Mouse (Mus musculus) myocyte (in vitro differentiated cells): ENCODE results near the gene Ssb. TPM values are rescaled to one million over a fixed set of nuclear protein-coding genes. Genes with fewer than 3 reads are reported as not detected.
A peak's percentile ranks its signal among the peaks of the same experiment; 100 is the strongest.

Experiments
- H3K27me3 ChIP-seq: one replicate; pipeline ENCODE4 v1.6.1; 2011; ENCODE audit not compliant: control insufficient read depth, insufficient read depth, insufficient read length
- H3K36me3 ChIP-seq: one replicate; pipeline ENCODE4 v1.6.1; 2011; ENCODE audit not compliant: control insufficient read depth, insufficient read depth
- H3K4me2 ChIP-seq: one replicate; pipeline ENCODE4 v1.6.1; 2011; ENCODE audit warnings: low read depth, control low read depth
- H3K4me3 ChIP-seq: one replicate; pipeline ENCODE4 v1.5.1; 2011; ENCODE audit warnings: mild to moderate bottlenecking, control low read depth, moderate library complexity
- H3K79me2 ChIP-seq: one replicate; pipeline ENCODE4 v1.6.1; 2011; ENCODE audit not compliant: control insufficient read depth, insufficient read depth
- H3ac ChIP-seq: one replicate; pipeline ENCODE4 v1.6.1; 2011; ENCODE audit not compliant: control insufficient read depth, insufficient read length
- CEBPB ChIP-seq: IDR thresholded peaks from 2 replicates; pipeline ENCODE4 v1.6.1; 2011; ENCODE audit warnings: mild to moderate bottlenecking, moderate library complexity; ENCODE audit not compliant: poor library complexity, insufficient read depth, severe bottlenecking
- E2F4 ChIP-seq: IDR thresholded peaks from one replicate; pipeline ENCODE4 v1.6.1; 2011; ENCODE audit warnings: mild to moderate bottlenecking, control low read depth, moderate library complexity; ENCODE audit not compliant: insufficient read depth
- MAX ChIP-seq: IDR thresholded peaks from one replicate; pipeline ENCODE4 v1.6.1; 2011; ENCODE audit warnings: low read depth, mild to moderate bottlenecking, control low read depth
- MYOD1 ChIP-seq, 3 experiments: IDR thresholded peaks; one replicate each; pipeline ENCODE4 v1.6.1; 2011; ENCODE audit warnings: control low read depth in 2 of 3, low read depth in 2 of 3, mild to moderate bottlenecking in 2 of 3, moderate library complexity in 1 of 3; ENCODE audit not compliant: insufficient read length in 2 of 3, control insufficient read depth in 1 of 3
- MYOG ChIP-seq, 3 experiments: IDR thresholded peaks; one replicate each; pipeline ENCODE4 v1.6.1; 2011; ENCODE audit warnings: control low read depth in 2 of 3, low read depth in 2 of 3, mild to moderate bottlenecking in 2 of 3; ENCODE audit not compliant: insufficient read length in 2 of 3, control insufficient read depth in 1 of 3, insufficient read depth in 1 of 3
- POLR2A ChIP-seq: IDR thresholded peaks from one replicate; pipeline ENCODE4 v1.6.1; 2011; ENCODE audit warnings: low read depth, mild to moderate bottlenecking, control low read depth, moderate library complexity; ENCODE audit not compliant: insufficient read length
- POLR2AphosphoS2 ChIP-seq: IDR thresholded peaks from one replicate; pipeline ENCODE4 v1.6.1; 2011; ENCODE audit warnings: low read depth, control low read depth; ENCODE audit not compliant: insufficient read length
- REST ChIP-seq: IDR thresholded peaks from one replicate; pipeline ENCODE4 v1.6.1; 2011; ENCODE audit warnings: mild to moderate bottlenecking, control low read depth, moderate library complexity; ENCODE audit not compliant: insufficient read depth, insufficient read length
- SRF ChIP-seq: IDR thresholded peaks from one replicate; pipeline ENCODE4 v1.6.1; 2011; ENCODE audit warnings: low read depth; ENCODE audit not compliant: control insufficient read depth, insufficient read length
- TCF12 ChIP-seq: IDR thresholded peaks from one replicate; pipeline ENCODE4 v1.6.1; 2011; ENCODE audit warnings: mild to moderate bottlenecking, control low read depth; ENCODE audit not compliant: poor library complexity, insufficient read depth, severe bottlenecking
- TCF3 ChIP-seq: IDR thresholded peaks from one replicate; pipeline ENCODE4 v1.6.1; 2011; ENCODE audit warnings: low read depth, control low read depth; ENCODE audit not compliant: insufficient read length
- USF1 ChIP-seq: IDR thresholded peaks from one replicate; pipeline ENCODE4 v1.6.1; 2011; ENCODE audit warnings: low read depth, mild to moderate bottlenecking, control low read depth, moderate library complexity
- polyA plus RNA-seq: library from polyadenylated mRNA; unstranded; fragments of >200 nt; fragmentation: generic; extraction: Trizol; gene quantifications from one replicate; pipeline ENCODE4 v1.2.1, GENCODE M21; 2012; ENCODE audit warnings: missing spikeins

Gene Ssb
- polyA plus RNA-seq, 1 experiment = 36.4 TPM

DNA sequence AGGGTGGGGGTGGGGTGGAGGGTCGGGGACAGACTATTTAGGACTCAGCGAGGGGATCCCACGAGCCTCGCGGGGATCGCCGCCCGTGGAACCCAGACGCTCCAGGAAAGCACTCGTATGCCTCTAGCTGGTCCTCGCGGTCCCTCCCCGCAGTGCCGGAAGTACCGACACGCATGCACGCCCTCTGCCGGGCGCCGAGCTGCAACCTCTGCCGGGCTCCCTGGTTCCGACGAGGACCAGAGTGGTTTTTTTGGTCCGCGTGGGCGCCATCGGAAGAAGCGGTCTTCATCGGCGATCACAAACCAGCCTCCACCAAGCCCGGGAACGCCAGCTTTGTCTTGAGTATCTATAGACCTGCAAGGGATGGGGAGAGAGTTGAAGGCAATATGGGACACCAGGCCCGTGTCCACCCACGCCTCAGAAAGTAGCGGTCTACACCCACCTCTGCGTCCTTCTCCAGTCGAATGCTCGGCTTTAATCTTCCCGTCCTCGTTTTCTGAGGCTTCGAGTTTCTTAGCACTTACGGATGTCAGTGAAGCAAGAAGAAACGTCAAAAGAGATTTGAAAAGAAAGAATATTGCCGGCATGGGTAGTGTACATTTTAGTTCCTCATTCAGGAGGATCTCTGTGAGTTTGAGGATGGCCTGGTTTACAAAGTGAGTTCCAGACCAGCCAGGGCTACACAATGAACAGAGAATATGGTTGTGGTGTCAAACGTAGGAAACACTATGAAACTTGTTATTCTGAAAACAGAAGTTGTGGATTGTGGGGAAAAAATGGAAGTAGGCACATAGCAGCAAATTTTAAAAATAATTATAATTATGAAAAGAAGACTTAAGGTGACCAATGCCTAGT is 24.3 kb downstream of the Ssb start, which contains the start of gene Mettl5:
Gene Mettl5, minus strand, starts transcription at position 165 of the 855 bp plus-strand sequence.
- Histone ChIP-seq H3K4me2 (peak within 1 kb of the TSS; percentile 93), H3K79me2 (no peaks in the 10 kb centered on the region), H3K27me3 (no peaks in the 10 kb centered on the region), H3K36me3 (no peaks in the 10 kb centered on the region), H3K4me3 (peak within 1 kb of the TSS; percentile 91), H3ac (peak within 1 kb of the TSS; percentile 5)
- TF ChIP-seq REST (peak; percentile 17), POLR2AphosphoS2 (peak; percentile 94), SRF (no peak), POLR2A (peak; percentile 91), MYOG (IDR thresholded peaks at IDR 0.05; ENCODE audit: control insufficient read depth in 1 of 3, insufficient read depth in 1 of 3, insufficient read length in 2 of 3, low read depth in 2 of 3) (peak in 1 of 3 experiments; percentile 28)

DNA sequence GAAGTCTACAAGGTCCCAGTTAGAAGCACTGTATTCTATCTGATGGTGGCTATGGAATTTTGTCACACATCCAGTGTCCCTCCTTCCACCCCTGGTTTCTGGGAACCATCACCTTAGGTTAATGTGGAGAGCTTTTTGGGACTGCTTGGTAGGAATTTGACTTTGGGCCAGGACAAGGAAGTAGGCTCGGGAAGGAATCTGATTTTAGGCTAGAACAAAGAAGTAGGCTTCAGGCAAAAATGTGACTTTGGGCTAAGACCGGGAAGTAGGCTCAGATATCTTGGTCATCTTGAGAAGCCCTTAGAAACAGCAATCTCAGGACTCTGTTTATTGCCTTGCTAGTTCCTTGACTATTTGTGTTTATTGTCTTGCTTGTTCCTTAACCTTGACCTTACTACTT is 27.6 kb downstream of the Ssb start:
- H3K4me2 ChIP-seq = no peak overlapping the region
- H3K27me3 ChIP-seq = no peaks in the 10 kb centered on the region
- no peaks in the 10 kb centered on the region for H3K36me3 ChIP-seq
- no peak overlapping the region for H3K4me3 ChIP-seq
- H3K79me2 ChIP-seq = no peaks in the 10 kb centered on the region
- H3ac ChIP-seq = no peak overlapping the region
- TF ChIP-seq CEBPB (no peak), SRF (no peak), POLR2A (no peak), USF1 (no peak), TCF3 (no peak), E2F4 (no peak), POLR2AphosphoS2 (no peak), MYOG (IDR thresholded peaks at IDR 0.05; ENCODE audit: control insufficient read depth in 1 of 3, insufficient read depth in 1 of 3, insufficient read length in 2 of 3, low read depth in 2 of 3) (no peak), MYOD1 (IDR thresholded peaks at IDR 0.05; ENCODE audit: control insufficient read depth in 1 of 3, insufficient read length in 2 of 3, low read depth in 2 of 3) (no peak), MAX (no peak), TCF12 (no peak), REST (no peak)

DNA sequence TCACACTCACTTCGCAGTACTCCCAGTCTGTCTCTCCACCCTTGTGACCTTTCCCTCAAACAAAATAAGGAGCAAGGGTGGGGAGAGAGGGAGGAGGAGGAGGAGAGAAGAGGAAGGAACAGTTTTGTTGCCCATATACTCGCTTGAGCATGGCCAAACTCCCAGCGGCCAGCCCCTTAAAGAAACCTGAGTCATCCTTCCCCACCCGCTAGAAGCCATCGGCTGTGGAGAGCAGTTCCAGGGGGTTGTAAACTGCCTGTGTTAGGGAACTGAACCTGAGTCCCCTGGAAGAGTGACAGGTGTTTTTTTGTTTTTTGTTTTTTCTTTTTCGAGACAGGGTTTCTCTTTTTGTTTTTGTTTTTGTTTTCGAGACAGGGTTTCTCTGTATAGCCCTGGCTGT is 29.5 kb downstream of the Ssb start:
- H3K27me3 ChIP-seq = no peaks in the 10 kb centered on the region
- no peaks in the 10 kb centered on the region for H3K79me2 ChIP-seq
- TF ChIP-seq TCF12 (no peak), CEBPB (no peak), REST (no peak), TCF3 (no peak)
- no peak overlapping the region for H3K4me2 ChIP-seq
- no peak overlapping the region for H3ac ChIP-seq
- H3K36me3 ChIP-seq = no peaks in the 10 kb centered on the region
- H3K4me3 ChIP-seq = no peak overlapping the region

DNA sequence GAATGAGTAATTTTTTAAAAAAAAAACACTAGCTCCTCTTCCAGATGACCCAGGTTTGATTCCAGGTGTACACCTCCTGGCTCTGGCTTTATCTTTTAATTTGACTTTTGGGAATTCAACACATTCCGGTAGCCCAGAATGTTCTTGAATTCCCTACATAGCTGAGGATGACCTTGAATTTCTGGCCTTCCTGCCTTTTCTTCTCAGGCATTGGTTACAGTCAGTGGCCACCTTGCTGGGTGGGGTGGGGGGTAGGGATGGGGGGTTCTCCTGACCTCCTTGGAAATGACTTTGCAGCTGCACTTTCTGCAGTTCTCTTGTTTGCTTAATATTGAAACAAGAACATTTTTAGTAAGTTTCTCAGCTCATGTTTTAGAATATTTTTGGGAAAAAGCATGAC is 31.8 kb downstream of the Ssb start:
- no peak overlapping the region for H3ac ChIP-seq
- no peaks in the 10 kb centered on the region for H3K27me3 ChIP-seq
- no peaks in the 10 kb centered on the region for H3K36me3 ChIP-seq
- H3K4me3 ChIP-seq = no peak overlapping the region
- TF ChIP-seq MYOG (IDR thresholded peaks at IDR 0.05; ENCODE audit: control insufficient read depth in 1 of 3, insufficient read depth in 1 of 3, insufficient read length in 2 of 3, low read depth in 2 of 3) (no peak), MYOD1 (IDR thresholded peaks at IDR 0.05; ENCODE audit: control insufficient read depth in 1 of 3, insufficient read length in 2 of 3, low read depth in 2 of 3) (no peak)
- no peak overlapping the region for H3K4me2 ChIP-seq
- H3K79me2 ChIP-seq = peaks cover 7% of the 10 kb centered on the region

DNA sequence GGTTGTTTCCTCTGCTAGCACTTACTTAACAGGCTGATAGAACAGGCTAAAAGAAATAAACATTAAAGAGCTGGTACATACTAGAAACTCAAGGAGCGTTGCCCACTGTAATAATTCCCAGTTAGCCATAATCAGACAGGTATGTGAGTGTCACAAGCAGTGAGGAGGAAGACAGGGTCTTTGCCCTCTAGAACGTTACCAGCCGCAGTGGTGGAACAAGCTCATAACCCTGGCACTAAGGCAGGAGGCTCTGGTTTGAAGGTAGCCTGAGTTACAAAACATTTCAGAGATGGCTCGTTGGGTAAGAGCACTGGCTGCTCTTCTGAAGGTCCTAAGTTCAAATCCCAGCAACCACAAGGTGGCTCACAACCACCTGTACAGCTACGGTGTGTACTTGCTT is 32.5 kb downstream of the Ssb start:
- Histone ChIP-seq H3K4me3 (no peak overlapping the region), H3K4me2 (no peak overlapping the region), H3K27me3 (no peaks in the 10 kb centered on the region), H3ac (no peak overlapping the region), H3K36me3 (no peaks in the 10 kb centered on the region), H3K79me2 (peaks cover 15% of the 10 kb centered on the region)
- TF ChIP-seq MYOG (IDR thresholded peaks at IDR 0.05; ENCODE audit: control insufficient read depth in 1 of 3, insufficient read depth in 1 of 3, insufficient read length in 2 of 3, low read depth in 2 of 3) (no peak), MAX (no peak), POLR2AphosphoS2 (no peak), TCF12 (no peak), REST (no peak), USF1 (no peak), E2F4 (no peak), TCF3 (no peak)
